Mouse (Mus musculus) bone marrow macrophage, adult 2 months (primary cell): ENCODE data around the gene Hmcn2.

Source experiments
- CTCF ChIP-seq: IDR thresholded peaks from 2 replicates; pipeline ENCODE4 v1.5.1; 2012; ENCODE audit warnings: low read depth, mild to moderate bottlenecking, low read length, moderate library complexity
- POLR2A ChIP-seq: IDR thresholded peaks from 2 replicates; pipeline ENCODE4 v1.6.1; 2012; ENCODE audit warnings: mild to moderate bottlenecking, low read depth, low read length, borderline replicate concordance

DNA sequence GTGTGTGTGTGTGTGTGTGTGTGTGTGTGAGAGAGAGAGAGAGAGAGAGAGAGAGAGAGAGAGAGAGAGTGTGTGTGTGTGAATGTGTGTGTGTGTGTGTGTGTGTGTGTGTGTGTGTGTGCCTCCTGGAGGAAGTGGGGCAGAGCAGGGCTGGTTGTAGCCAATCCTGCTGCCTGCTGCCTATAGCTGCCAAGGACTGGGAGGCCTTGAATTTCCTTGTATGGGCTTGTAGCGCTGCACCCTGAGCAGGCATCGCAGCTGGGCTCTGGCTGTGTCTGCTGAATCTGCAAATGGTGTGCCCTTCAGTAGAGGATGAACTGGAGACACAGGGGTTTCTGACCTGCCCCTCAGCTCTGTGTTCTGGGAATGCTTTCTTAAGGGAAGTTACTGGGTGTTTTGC lies 3.9 kb downstream of the Hmcn2 start:
- TF ChIP-seq CTCF (no peak), POLR2A (no peak)
